Mouse (Mus musculus) limb, embryonic 11.5 days (tissue): Measurements from ENCODE around the gene Pick1. TPM values are rescaled to one million over a fixed set of nuclear protein-coding genes. Genes with fewer than 3 reads are reported as not detected.

Experiments
- polyA plus RNA-seq: library from polyadenylated mRNA; unstranded; fragments of >200 nt; fragmentation: Nextera tagmentation; extraction: Ambion mirVana; gene quantifications from 2 replicates; pipeline ENCODE4 v1.2.1, GENCODE M21; 2014

Gene Pick1
- polyA plus RNA-seq, 1 experiment from 2014 or later = 23.6 TPM

Other genes starting within 250 kb of the Pick1 start
- gene H1f0, start 200.7 kb upstream of the Pick1 start, polyA plus RNA-seq = 271 and 369 TPM in 2 replicates
- gene Galr3, start 187.3 kb upstream of the Pick1 start, polyA plus RNA-seq = not detected in 2 replicates
- gene Ankrd54, start 166.3 kb upstream of the Pick1 start, polyA plus RNA-seq = 56.7 and 63.2 TPM in 2 replicates
- gene Eif3l, start 154.0 kb upstream of the Pick1 start, polyA plus RNA-seq = 275 and 280 TPM in 2 replicates
- 7.8 and 8.1 TPM in 2 replicates for gene Micall1, start 120.3 kb upstream of the Pick1 start, polyA plus RNA-seq
- gene Polr2f, start 88.2 kb upstream of the Pick1 start, polyA plus RNA-seq = 354 and 385 TPM in 2 replicates
- 4.5 and 5.1 TPM in 2 replicates for gene 1700088E04Rik, start 87.9 kb upstream of the Pick1 start, polyA plus RNA-seq
- gene Sox10, start 63.9 kb upstream of the Pick1 start, polyA plus RNA-seq = 3.5 and 3.9 TPM in 2 replicates
- gene Gm49486, start 218 bp downstream of the Pick1 start, polyA plus RNA-seq = 0.43 and 0.47 TPM in 2 replicates
- gene Slc16a8, start 25.6 kb downstream of the Pick1 start, polyA plus RNA-seq = not detected in 2 replicates
- 0.88 and 3.3 TPM in 2 replicates for gene Baiap2l2, start 56.4 kb downstream of the Pick1 start, polyA plus RNA-seq
- 10.8 and 11.3 TPM in 2 replicates for gene Pla2g6, start 99.2 kb downstream of the Pick1 start, polyA plus RNA-seq
- gene Maff, start 117.4 kb downstream of the Pick1 start, polyA plus RNA-seq = 2.2 and 2.6 TPM in 2 replicates
- gene Tmem184b, start 174.4 kb downstream of the Pick1 start, polyA plus RNA-seq = 50.4 and 59.7 TPM in 2 replicates
- gene Csnk1e, start 226.4 kb downstream of the Pick1 start, polyA plus RNA-seq = 149 and 156 TPM in 2 replicates